Mouse (Mus musculus) adrenal gland, postnatal 4 days (tissue): ENCODE results near the gene Gm20425. TPM values are rescaled to one million over a fixed set of nuclear protein-coding genes. Genes with fewer than 3 reads are reported as not detected.

Source experiments
- DNase-seq, 2 experiments: peaks; one replicate each; pipeline ENCODE4 v3.0.0; 2021 to 2022; ENCODE audit warnings: low spot score in 2 of 2, mixed read lengths in 2 of 2
- long read RNA-seq, 2 experiments: library from polyadenylated mRNA; stranded (forward); transcript quantifications; one replicate each; pipeline ENCODE4 v2.0.0; 2021
- total RNA-seq, 2 experiments: library from RNA; stranded (reverse); gene quantifications; 2 replicates each; pipeline ENCODE4 v1.2.3; 2021

Gm20425 gene
- total RNA-seq: 10 to 100 TPM; 12.4 to 14.8 TPM
- long read RNA-seq, experiment 1: 0 reads
- long read RNA-seq, experiment 2, partial matches to known transcripts: 1 of 2 reads
- long read RNA-seq, experiment 2, other reads (novel, unspliced or antisense): 1 of 2 reads

DNA sequence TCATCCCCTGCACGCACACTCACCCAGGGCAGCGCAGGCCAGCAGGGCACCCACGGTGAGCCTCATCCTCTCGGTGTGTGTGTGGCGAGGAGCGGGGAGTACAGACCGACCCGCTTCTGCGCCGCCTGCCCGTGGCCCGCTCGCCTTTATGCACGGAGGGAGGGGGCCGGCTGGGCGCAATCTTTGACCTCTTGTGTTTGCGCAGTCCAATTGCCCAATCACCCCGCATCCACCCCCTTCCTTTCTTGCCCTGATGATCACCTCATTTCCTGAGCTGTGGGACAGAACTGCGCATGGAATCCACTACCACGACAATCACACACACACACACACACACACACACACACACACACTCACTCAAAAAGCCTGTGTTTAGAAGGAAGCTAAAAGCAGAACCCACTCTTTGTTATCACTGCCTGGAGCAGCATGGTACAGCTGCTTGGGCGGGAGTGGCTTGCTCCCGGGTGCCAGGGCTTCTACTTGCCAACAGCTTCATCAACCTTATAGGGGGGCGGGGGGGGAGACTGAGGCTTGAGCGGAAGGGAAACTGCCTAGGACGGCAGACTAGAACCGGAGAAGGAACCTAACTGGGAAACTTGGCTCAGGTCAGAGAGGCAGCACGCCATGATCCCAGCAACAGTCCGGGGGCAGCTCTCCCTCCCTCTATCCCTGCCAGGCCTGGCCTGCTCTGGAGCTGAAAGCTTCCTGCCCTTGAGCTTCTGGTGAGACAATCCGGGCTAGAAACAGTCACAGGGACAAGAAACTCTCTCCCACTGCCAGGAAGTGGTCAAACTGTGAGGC is at the start of gene Gm20425, which contains the start of gene Trf:
TSS of gene Gm20425 (minus strand) at position 157 of the 801 bp plus-strand sequence.
TSS of gene Trf (minus strand) at position 294 of the 801 bp plus-strand sequence.
- DNase-seq: peak in 1 of 2 experiments; percentile 19

DNA sequence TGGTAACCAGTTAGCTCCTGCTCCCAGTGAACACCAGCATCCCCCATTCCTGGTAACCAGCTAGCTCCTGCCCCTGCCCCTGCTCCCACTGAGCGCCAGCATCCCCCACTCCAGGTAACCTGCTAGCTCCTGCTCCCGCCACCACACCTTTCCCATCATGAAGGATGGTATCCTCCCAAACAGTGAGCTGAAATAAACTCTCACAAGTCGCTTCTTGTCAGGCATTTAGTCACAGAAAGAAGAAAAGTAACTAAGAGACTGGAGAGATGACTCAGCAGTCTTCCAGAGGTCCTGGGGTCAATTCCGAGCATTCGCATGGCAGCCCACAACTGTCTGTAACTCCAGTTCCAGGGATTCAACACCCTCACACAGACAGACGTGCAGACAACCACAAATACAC is 46.8 kb upstream of the Gm20425 start:
- no peak for DNase-seq

DNA sequence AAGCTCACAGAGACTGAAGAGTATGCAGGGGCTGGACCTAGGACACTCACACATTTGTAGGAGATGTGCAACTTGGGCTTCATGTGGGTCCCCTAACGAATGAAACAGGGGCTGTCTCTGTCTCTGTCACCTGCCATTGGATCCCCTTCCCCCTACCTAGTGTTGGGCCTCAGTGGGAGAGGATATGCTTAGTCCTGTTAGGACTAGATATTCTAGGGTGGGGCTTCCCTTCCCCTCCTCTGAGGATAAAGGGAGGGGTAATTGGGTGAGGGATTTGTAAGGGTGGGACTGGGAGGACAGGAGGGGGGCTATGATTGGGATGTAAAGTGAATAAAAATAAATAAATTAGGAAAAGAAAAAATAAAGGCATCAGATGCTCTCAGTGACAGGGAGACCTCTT is 45.6 kb upstream of the Gm20425 start:
- no peak for DNase-seq

DNA sequence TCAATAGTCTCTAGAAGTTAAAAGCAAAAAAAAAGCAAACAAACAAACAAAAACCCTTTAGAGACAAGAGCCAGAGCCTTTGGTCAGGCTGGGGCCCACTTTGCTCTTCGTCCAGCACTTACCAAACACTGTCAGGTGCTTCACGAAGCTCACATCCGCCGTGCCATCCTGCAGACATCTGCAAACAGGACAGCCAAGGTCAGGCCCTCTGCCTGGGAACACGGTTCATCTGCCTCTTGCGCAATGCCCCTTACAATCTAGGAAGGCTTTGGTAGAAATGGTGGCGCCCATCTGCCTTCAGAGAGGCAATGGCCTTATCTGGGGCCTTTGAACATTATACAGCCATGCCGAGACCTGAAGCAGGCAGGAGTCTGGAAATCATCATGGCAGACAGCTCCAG is 44.7 kb upstream of the Gm20425 start:
- DNase-seq: no peak

DNA sequence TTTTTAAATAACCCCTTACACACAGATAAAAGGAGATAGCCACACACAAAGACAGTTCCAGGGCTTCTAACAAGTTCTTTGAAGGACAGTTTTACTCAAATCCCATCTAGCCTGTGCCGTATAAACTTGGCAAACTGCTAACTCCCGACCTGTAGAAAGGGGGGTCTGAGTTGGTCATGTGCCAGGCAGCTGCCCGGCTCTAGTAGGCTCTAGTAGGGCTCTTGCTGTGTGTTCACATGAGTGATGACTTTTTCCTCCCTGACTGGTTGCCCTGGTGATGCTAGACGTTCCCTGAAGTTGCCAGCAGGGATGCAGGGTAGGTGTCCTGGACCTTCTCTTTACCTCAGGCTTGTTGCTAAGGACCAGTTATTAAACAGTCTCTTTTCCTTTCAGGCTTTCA is 41.0 kb upstream of the Gm20425 start:
- no peak for DNase-seq

DNA sequence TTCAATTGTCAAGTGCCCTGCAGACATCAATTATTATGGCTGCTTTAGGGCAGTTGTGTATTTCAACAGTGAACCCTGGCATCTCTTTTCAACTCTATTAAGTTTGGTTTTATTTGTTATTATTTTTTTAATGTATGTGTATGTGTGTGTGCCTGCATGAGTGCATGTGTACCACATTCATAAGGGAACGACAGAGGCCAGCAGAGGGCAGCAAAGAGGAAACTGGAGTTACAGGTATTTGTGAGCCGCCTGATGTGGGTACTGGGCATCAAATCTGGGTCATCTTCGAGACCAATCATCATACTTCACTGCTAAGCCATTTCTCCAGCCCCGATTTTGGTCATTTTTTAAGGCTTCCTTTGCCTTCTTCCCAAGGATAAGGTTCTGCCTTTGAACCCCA is 35.7 kb upstream of the Gm20425 start:
- DNase-seq: no peak

DNA sequence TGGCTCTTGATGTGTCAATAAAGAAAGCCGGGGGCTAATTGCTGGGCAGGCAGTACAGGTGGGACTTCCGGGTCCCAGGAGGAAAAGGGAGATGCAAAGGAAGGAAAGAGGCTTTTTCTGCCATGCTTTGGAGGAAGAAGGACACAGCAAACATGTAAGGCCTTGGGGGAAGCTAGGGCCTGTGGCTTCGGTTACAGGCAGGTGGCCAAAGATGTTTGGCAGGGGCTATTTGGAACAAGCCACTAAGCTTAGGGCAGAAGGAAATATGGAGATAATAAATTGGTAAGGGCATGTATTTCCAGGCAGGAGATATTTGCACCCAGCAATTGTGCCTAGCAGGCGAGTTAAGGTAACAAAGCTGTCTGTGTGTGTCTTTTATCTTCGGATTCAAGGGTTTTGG is 22.8 kb upstream of the Gm20425 start:
- no peak for DNase-seq

DNA sequence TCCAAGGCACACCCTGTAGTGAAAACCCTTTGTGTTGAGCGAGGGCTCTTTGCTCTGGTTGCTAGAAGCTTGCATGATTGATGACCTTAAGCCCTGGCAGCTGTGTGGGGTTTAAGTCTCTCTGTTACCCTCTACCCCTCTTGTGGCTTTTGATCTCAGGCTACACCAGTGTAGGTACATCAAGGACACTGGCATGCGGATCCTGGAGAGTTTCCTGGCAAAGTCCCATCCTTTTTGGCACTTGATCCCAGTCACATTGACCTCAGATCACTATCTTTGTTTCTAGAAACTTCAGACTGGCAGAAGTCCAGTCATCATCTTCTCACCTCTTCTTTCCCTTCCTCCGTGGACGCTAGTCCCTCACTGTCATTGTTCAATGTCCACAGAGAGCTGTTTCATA is 18.5 kb upstream of the Gm20425 start:
- DNase-seq: no peak

DNA sequence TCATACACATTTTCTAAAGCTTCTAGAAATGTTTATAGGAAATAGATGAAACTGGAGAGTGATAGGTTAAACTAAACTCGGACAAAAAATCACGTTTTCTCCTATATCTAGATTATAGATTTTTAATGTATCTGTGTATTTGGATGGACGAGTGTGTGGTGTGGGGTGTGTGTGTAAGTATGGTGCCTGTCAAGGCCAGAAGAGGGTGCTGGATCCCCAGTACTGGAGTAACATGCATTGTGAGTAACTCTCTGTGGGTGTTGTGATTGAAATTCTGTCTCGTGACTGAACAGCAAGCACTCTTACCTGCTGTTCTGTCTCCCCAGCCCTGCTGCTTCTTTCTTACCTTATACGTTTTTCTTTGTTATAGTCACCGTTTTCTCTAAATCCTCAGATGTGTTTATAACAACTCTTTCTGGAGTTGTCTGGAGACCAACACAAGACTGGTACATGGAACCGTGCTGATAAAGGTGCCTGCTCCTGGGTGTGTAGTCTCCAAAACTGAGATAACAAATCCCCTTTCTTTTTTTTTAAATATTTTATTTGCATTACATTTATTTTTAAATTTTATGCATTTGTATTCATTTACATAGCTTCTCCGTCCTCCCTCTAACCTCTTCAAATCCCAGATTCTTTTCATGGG is 16.5 kb upstream of the Gm20425 start:
- no peak for DNase-seq

DNA sequence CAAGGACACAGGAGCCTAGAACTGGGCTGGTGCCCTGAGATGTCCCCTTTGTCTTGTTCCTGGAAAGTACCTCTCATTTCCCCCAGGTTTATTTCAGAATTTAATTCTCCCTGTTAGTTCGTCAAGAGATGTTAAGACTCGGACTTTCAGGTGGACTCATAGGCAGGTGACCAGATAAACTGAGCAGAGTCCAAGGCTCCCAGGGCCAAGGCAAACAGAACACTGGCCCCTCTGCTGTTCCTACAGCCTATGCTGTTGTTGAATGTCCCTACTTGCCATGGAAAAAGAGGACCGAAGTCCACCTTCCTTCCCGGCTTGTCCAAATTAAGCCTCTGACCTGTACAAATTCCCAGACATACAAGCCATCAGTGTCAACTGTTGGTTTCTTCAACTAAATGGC is 13.5 kb upstream of the Gm20425 start:
- no peak for DNase-seq

DNA sequence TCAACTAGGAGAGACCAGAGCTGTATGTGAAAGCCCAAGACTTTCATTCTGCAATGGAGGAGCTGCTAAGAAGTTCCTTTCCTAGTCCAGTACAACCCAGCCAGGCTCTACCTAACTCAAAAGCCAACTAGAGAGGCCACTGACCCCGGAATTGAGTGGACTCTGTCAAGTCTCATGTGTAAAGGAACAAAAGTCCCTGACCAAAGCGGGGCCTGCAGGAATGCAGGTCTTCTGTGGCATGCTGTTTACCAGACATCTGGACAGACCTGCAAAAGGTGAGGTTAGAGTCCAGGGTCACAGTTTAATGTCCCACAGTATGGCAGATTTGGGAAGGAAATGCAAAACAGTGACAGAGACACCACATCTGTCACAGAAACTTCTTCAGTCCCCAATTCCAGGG is 11.1 kb upstream of the Gm20425 start:
- no peak for DNase-seq

DNA sequence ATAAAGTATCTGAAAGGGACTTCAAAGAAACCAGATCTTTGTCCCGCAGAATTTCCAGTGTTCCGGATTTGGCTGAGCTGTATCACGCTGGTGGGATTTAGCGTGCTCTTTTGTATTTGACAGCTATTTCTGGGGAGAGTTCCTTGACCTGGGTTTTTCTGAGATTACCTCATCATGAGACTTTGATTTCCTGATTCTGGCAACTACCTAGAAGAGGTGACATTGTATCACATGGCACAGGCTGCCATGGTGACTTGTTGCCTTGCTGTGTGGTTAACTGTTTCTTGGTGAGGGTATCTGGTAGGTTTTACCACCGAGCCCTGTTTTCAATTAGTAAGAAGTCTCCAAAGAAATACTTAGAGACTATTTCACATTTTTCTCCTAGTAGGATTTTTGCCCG is 9.4 kb upstream of the Gm20425 start:
- DNase-seq: no peak

DNA sequence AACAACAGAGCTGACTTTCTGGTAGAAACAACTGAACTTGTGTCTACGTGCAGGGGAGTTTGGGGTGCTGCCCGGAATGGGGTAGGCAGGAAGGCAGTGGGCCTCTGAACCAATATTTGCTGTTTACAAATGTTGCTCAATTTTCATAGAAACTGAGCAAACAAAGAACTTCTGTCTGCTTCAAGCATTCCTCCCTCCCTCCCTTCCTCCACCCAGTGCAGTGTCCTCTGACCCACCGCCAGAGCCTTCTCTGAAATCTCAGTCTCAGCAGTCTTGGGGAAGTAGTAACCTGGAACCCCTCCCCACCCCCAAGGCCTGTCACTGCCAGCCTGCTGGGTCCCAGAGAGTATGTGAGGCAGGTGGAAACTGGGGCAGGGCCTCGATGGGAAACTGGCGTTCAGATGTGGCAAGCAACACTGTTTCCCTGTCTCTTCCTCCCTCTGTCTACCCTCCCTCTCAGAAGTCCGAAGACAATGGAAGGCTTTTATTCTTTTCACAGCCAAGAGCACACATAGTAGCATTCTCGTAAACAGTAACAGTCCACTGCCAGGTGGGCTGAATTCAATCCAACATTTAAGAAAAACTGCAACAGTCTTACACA is 4.6 kb upstream of the Gm20425 start:
- no peak for DNase-seq

DNA sequence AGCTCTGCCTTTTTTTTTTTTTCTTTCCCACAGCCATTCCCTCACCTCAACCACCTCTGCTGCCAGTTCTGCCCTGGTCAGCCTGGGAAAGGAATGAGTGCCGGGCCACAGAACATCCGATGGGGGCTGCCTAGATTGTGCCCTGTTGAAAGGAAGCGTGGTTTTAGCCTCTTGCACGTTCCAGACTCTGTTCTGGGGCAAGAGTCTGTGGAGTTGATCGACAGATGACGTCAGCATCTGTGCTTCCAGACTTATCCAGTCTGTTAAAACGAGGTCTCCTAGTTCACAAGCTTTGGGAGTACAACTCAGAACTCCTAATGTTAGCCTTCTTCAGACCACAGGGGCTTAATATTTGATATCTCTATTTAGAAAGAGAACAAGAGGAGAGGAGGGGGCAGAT is 4.0 kb upstream of the Gm20425 start:
- no peak for DNase-seq

DNA sequence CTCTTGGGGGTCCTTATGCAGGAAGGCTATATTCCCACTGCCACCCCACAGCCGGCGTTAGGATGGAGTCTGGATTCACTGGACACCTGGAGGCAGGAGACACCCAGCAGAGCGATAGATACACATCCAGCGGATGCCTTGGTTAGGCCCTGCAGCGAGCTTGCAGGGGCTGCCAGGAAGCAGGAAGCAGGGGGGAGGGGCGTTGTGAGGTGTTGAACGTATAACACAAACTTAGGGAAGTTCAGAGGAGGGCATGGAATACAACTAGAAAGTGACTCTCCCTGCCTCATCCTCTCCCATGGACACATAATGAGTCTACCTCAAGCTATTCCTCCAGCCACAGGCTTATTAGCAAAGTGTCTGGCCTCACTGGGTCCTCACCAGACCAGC is 2.9 kb upstream of the Gm20425 start:
- no peak for DNase-seq

DNA sequence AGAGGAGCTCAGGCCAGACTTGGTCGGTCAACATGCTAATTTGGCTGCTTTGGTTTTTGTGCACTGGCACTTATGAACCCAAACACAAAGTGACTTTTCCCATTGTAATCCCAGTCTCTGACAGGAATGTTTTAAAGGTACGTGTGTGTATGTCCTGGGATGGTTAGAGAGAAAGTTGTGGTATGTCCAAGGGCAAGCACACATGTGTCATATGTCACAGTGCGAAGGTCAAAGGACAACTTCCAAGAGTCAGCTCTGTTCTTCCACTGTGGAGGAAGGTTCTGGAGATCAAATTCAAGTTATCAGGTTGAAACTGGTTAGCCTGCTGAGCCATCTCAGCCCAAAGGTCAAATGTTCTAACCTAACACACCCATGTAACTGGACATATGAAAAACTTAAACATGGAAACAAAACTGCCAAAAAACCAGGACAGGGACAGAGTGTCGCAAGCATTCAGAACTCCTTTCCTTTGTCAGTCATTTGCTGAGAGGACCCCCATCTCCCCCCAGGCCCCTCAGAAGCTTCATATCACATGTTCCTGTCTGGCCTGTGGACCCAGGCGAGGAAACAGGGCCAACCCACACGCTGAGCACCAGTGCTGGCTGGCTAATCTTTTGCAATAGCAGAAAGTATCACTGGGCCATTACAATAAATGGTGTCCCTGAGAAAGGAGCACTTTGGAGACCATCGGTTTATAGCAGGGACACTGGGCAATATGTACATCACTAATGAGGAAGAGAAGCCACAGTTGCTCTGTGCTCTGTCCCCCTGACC is 2.3 kb upstream of the Gm20425 start:
- no peak for DNase-seq

DNA sequence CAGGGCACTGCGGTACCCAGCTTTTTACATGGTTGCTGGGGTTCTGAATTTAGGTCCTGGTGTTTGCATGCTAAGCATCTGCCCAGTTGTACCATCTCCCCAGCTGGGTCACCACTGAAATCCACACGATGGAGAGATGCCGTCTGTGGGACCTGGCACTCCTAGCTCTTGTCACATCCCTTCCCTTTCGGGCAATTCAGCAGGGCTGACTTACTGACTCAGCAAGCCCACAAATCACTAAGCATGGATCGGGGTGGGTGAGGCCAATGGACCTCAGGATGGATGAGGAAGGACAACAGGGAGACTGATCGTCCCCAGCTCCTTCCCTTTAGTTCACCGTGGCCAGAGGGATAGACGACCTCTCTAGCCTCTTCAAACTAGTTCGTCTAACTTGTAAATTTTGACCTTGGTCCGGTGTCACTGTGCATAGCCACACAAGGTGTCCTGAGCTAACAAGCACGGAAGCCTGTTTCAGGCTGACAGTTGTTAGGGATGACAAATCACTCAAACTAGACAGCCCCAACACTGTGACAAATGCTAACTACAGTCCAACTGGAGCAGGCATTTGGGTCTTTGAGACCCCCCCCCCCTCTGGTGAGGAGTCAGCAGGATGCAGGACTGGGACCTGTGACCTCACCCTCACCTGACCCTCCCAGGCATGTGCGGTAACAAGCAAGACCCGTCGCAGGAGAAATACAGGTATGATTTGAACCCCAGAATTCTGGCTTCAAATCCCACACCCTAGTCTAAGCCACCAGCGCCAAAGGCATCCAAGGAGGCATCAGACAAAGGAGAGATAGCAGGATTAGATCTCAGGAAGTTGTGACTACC is 855 bp downstream of the Gm20425 start:
- no peak for DNase-seq

DNA sequence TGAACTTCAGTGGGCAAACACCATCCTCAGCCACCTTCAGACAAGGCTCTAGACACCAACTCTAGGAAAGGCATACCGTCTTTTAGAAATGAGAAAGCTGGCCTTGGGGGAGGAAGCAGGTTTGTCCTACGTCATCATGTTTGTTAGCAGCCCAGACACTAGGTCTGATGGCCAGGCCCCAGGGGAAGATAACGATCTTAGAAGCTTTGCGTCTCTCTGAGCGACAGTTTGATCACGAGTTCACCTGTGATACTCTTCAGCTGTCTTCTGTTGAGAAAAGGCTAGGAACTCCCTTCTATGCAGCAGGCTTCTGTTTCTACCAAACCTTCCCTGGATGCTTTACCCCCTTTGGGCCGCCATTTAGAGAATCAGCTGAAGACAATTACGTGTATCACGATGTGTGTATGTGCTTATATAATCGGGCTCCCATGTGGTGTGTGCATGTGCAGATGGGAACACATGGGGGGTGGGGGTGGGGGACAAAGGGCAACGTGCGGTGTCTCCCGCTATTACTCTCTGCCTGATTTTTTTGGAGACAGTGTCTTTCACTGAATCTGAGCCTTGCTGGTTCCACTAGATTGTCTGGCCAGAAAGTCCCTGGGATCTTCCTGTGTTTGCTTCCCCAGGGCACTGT is 1.6 kb downstream of the Gm20425 start:
- no peak for DNase-seq

DNA sequence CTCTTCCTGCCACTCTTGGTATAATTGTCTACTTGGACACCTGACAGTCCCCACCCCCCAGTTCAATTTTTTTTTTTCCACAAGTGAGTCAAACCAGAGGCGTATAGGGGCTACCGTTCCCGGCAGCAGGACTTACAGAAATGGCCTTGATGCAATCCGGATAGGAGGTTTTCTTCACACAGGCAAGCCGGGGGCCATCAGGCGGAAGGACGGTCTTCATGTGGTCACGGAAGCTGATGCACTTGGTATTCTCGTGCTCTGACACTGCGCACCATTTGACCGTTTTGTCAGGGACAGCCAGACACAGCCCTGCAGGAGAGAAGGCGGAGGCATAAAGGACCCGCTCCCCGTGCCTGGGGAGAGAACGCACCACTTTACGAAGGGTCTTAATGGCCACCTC is 2.3 kb downstream of the Gm20425 start:
- DNase-seq: no peak

DNA sequence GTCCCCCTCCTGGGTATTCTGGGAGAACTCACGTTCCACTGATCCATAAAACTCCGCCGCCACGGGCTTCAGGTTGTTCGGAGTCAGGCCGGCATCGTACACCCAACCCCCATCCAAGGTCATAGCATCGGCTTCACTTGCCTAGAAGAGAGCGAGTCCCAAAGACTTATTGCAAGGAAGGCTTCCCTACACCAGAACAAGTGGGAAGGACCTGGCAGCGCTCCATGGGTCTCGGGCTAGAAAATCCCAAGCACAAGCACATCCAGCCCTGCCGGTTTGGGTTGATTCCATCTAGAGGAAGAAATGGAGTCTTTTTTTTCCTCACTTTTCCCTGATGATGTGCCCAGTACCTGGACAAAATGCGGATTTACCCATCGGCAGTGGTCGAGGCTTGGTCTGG is 3.3 kb downstream of the Gm20425 start:
- DNase-seq: no peak
